Mouse (Mus musculus): ENCODE results near the gene Art4. TPM values are rescaled to one million over a fixed set of nuclear protein-coding genes. Genes with fewer than 3 reads are reported as not detected.

Gene Art4
- polyA plus RNA-seq, 2 experiments from 2014 or later, result 1.5 to 1.6 TPM

Other genes starting within 250 kb of the Art4 start
- gene Plbd1, start 195.8 kb downstream of the Art4 start, polyA plus RNA-seq (2017; shearing (Covaris generic)), result under 1 TPM; 0.83 to 0.97 TPM
- not detected for gene Gucy2c, start 76.0 kb downstream of the Art4 start, polyA plus RNA-seq (2017; shearing (Covaris generic))
- gene Hist4h4, start 53.3 kb downstream of the Art4 start, polyA plus RNA-seq (2017; shearing (Covaris generic)), result 1 to 10 TPM in 1 of 2 experiments, under 1 TPM in 1; 0.96 to 1.2 TPM
- 100 to 1,000 TPM; 139 to 147 TPM for gene H2afj, start 49.5 kb downstream of the Art4 start, polyA plus RNA-seq (2017; shearing (Covaris generic))
- gene BC049715, start 30.1 kb downstream of the Art4 start, polyA plus RNA-seq (2017; shearing (Covaris generic)), result under 1 TPM; 0.48 to 0.60 TPM
- 10 to 100 TPM; 57.8 to 58.8 TPM for gene Wbp11, start 29.5 kb downstream of the Art4 start, polyA plus RNA-seq (2017; shearing (Covaris generic))
- not detected for gene Smco3, start 22.3 kb downstream of the Art4 start, polyA plus RNA-seq (2017; shearing (Covaris generic))
- gene Mgp, start 18.1 kb upstream of the Art4 start, polyA plus RNA-seq (2017; shearing (Covaris generic)), result not detected
- under 1 TPM; 0.50 to 0.54 TPM for gene Erp27, start 64.4 kb upstream of the Art4 start, polyA plus RNA-seq (2017; shearing (Covaris generic))
- under 1 TPM in 1 of 2 experiments, not detected in 1; 0.05 TPM for gene Pde6h, start 66.1 kb upstream of the Art4 start, polyA plus RNA-seq (2017; shearing (Covaris generic))
- 1,000 to 10,000 TPM; 2,826 to 2,843 TPM for gene Arhgdib, start 84.2 kb upstream of the Art4 start, polyA plus RNA-seq (2017; shearing (Covaris generic))

Data from activated CD4-positive, CD25-positive, alpha-beta regulatory T cell, adult 4 months (primary cell).